10 mouse cellular contexts compared by ENCODE assay signal in genomic region chr17:45551816-45552451, GRCm38 (mm10). TPM values are rescaled to one million over a fixed set of nuclear protein-coding genes. Genes with fewer than 3 reads are reported as not detected.
DNase-seq lines count a peak whose midpoint lies in the region; ATAC-seq and TF ChIP-seq lines count a peak whose summit lies in the region.
"Had no signal": no experiment of that assay in that cellular context is flagged by ENCODE, and none has a peak within 500 bp of the region (broad histone marks: within the 10 kb centered on the region; RNA-seq: fewer than 3 reads in every experiment).

No protein-coding gene starts in this region.

- H3K27me3 ChIP-seq in neural tube, embryonic 15.5 days (replicated peaks): peaks cover 21% of the 10 kb centered on the region
- peaks cover 56% of the 10 kb centered on the region for H3K27me3 ChIP-seq in forebrain, embryonic 12.5 days
- peaks cover 3% of the 10 kb centered on the region for H3K27me3 ChIP-seq in hindbrain, embryonic 14.5 days (ENCODE audit: control insufficient read depth, insufficient read depth, low read length)
- peaks cover 13% of the 10 kb centered on the region for H3K27me3 ChIP-seq in spleen, adult 2 months (ENCODE audit: control insufficient read depth, insufficient read depth, low read length)

- no peak overlapping the region for H3K4me3 ChIP-seq in neural tube, embryonic 15.5 days (replicated peaks)
- no peak overlapping the region for H3K4me3 ChIP-seq in forebrain, embryonic 12.5 days (replicated peaks)
- no peak overlapping the region for H3K4me3 ChIP-seq in hindbrain, embryonic 14.5 days (replicated peaks; ENCODE audit: low read length)
- no peak overlapping the region for H3K4me3 ChIP-seq in spleen, adult 2 months (ENCODE audit: extremely low read depth, insufficient read depth, insufficient read length)

- no peaks in the 10 kb centered on the region for H3K36me3 ChIP-seq in neural tube, embryonic 15.5 days
- H3K36me3 ChIP-seq in forebrain, embryonic 12.5 days (replicated peaks): peaks cover under 1% of the 10 kb centered on the region; the same call in 1 of the 2 replicates
- peaks cover 2% of the 10 kb centered on the region for H3K36me3 ChIP-seq in hindbrain, embryonic 14.5 days (replicated peaks; ENCODE audit: control insufficient read depth, insufficient read depth)
- H3K36me3 ChIP-seq in spleen, adult 2 months (ENCODE audit: control insufficient read depth, insufficient read depth, low read length): no peaks in the 10 kb centered on the region

- H3K4me2 ChIP-seq in neural tube, embryonic 15.5 days: no peak overlapping the region
- no peak overlapping the region for H3K4me2 ChIP-seq in forebrain, embryonic 12.5 days
- no peak overlapping the region for H3K4me2 ChIP-seq in hindbrain, embryonic 14.5 days (replicated peaks)

- no peak overlapping the region for H3K9ac ChIP-seq in neural tube, embryonic 15.5 days (replicated peaks)
- H3K9ac ChIP-seq in forebrain, embryonic 12.5 days: no peak overlapping the region
- no peak overlapping the region for H3K9ac ChIP-seq in hindbrain, embryonic 14.5 days

- no peak for TF ChIP-seq POLR2A in spleen, adult 2 months (IDR thresholded peaks at IDR 0.05; ENCODE audit: low read depth, low read length)

- 4% methylated on average over 8 of the region's 8 CpGs for WGBS in neural tube, embryonic 15.5 days
- WGBS in forebrain, embryonic 12.5 days: 2% methylated on average over 8 of the region's 8 CpGs
- WGBS in hindbrain, embryonic 14.5 days: 3% methylated on average over 8 of the region's 8 CpGs
- WGBS in spleen, adult 2 months: 13% methylated on average over 8 of the region's 8 CpGs

- no peak for ATAC-seq in neural tube, embryonic 15.5 days (ENCODE audit: low FRiP score)
- ATAC-seq in cerebellum, adult (ENCODE audit: insufficient number of reproducible peaks, low FRiP score, low TSS enrichment): 0 out of 2 replicates have a peak, but pooled peaks have one; percentile 4
- ATAC-seq in forebrain, embryonic 12.5 days (ENCODE audit: low FRiP score): 0 out of 2 replicates have a peak, but pooled peaks have one; percentile 12
- peak; percentile 35; the same call in 1 of the 2 replicates for ATAC-seq in hindbrain, embryonic 14.5 days (ENCODE audit: low FRiP score)
- ATAC-seq in megakaryocyte progenitor cell, adult 5-6 weeks (replicated peaks; ENCODE audit: poor library complexity): peak; percentile 72

- no peak overlapping the region for H3K27ac ChIP-seq in neural tube, embryonic 15.5 days (replicated peaks)
- no peak overlapping the region; the same call in 1 of the 2 replicates for H3K27ac ChIP-seq in forebrain, embryonic 12.5 days
- H3K27ac ChIP-seq in hindbrain, embryonic 14.5 days: no peak overlapping the region
- H3K27ac ChIP-seq in spleen, adult 2 months (ENCODE audit: insufficient read depth, low read length): no peak overlapping the region

- TF ChIP-seq CTCF in spleen, adult 2 months (IDR thresholded peaks at IDR 0.05; ENCODE audit: extremely low read depth, insufficient read depth, insufficient read length, insufficient replicate concordance): peak; percentile 95; the same call in 1 of the 2 replicates

- DNase-seq in neural tube, embryonic 10.5 days (ENCODE audit: extremely low spot score, low spot score): peak; percentile 79
- peak; percentile 83 for DNase-seq in hindbrain, embryonic 14.5 days (ENCODE audit: low spot score)
- DNase-seq in left cerebral cortex, adult 11 months (ENCODE audit: low spot score): peak; percentile 71
- DNase-seq in spleen, adult 2 months (ENCODE audit: low read depth in 1 of 2, low spot score in 2 of 2): peak in 1 of 2 experiments; percentile 80

- H3K9me3 ChIP-seq in neural tube, embryonic 15.5 days (replicated peaks): no peaks in the 10 kb centered on the region
- no peaks in the 10 kb centered on the region for H3K9me3 ChIP-seq in forebrain, embryonic 12.5 days
- no peaks in the 10 kb centered on the region for H3K9me3 ChIP-seq in hindbrain, embryonic 14.5 days (ENCODE audit: control insufficient read depth, low read length)

- peaks cover 41% of the 10 kb centered on the region for H3K4me1 ChIP-seq in neural tube, embryonic 15.5 days
- peaks cover 56% of the 10 kb centered on the region for H3K4me1 ChIP-seq in forebrain, embryonic 12.5 days
- peaks cover 18% of the 10 kb centered on the region for H3K4me1 ChIP-seq in hindbrain, embryonic 14.5 days (replicated peaks; ENCODE audit: control insufficient read depth, insufficient read depth, low read length)
- H3K4me1 ChIP-seq in spleen, adult 2 months (ENCODE audit: control insufficient read depth, insufficient read depth, insufficient read length): peaks cover 5% of the 10 kb centered on the region; the same call in 1 of the 2 replicates

RNA-seq across cellular contexts. Expression of gene Tmem151b, which starts 2.5 kb away (rescaled TPM):
- 21.2 and 25.6 TPM in 2 replicates for polyA plus RNA-seq in neural tube, embryonic 15.5 days (2015; fragmentation: Nextera tagmentation; extraction: Ambion mirVana)
- polyA plus RNA-seq in forebrain, embryonic 12.5 days (2016; fragmentation: Nextera tagmentation; extraction: Ambion mirVana): 8.5 and 13.4 TPM in 2 replicates
- 15.7 and 16.8 TPM in 2 replicates for polyA plus RNA-seq in hindbrain, embryonic 14.5 days (2014; fragmentation: Nextera tagmentation; extraction: Ambion mirVana)
- total RNA-seq in megakaryocyte progenitor cell, adult 5-6 weeks (2015): 0.12 TPM in 1 of 2 replicates, not detected in the other
- total RNA-seq in megakaryocyte progenitor cell, adult 5-6 weeks (2017): 0.12 TPM in 1 of 2 replicates, not detected in the other
- 2.3 and 2.8 TPM in 2 replicates for polyA plus RNA-seq in spleen, adult 2 months (2012; rRNA removed)

RNA-seq across cellular contexts. Expression of gene Nfkbie, which starts 3.6 kb away (rescaled TPM):
- polyA plus RNA-seq in neural tube, embryonic 15.5 days (2015; fragmentation: Nextera tagmentation; extraction: Ambion mirVana): 4.8 and 10.1 TPM in 2 replicates
- polyA plus RNA-seq in forebrain, embryonic 12.5 days (2016; fragmentation: Nextera tagmentation; extraction: Ambion mirVana): 5.5 and 5.7 TPM in 2 replicates
- 4.3 and 4.7 TPM in 2 replicates for polyA plus RNA-seq in hindbrain, embryonic 14.5 days (2014; fragmentation: Nextera tagmentation; extraction: Ambion mirVana)
- total RNA-seq in megakaryocyte progenitor cell, adult 5-6 weeks (2015): 5.7 and 7.0 TPM in 2 replicates
- 5.1 and 9.5 TPM in 2 replicates for total RNA-seq in megakaryocyte progenitor cell, adult 5-6 weeks (2017)
- 50.4 and 65.9 TPM in 2 replicates for polyA plus RNA-seq in spleen, adult 2 months (2012; rRNA removed)

RNA-seq across cellular contexts. Expression of gene Slc35b2, which starts 11.7 kb away (rescaled TPM):
- 86.3 and 99.5 TPM in 2 replicates for polyA plus RNA-seq in neural tube, embryonic 15.5 days (2015; fragmentation: Nextera tagmentation; extraction: Ambion mirVana)
- polyA plus RNA-seq in forebrain, embryonic 12.5 days (2016; fragmentation: Nextera tagmentation; extraction: Ambion mirVana): 91.0 and 91.7 TPM in 2 replicates
- 83.1 and 84.2 TPM in 2 replicates for polyA plus RNA-seq in hindbrain, embryonic 14.5 days (2014; fragmentation: Nextera tagmentation; extraction: Ambion mirVana)
- 80.2 and 85.9 TPM in 2 replicates for total RNA-seq in megakaryocyte progenitor cell, adult 5-6 weeks (2015)
- 84.9 and 120 TPM in 2 replicates for total RNA-seq in megakaryocyte progenitor cell, adult 5-6 weeks (2017)
- 70.9 and 71.3 TPM in 2 replicates for polyA plus RNA-seq in spleen, adult 2 months (2012; rRNA removed)

RNA-seq across cellular contexts. Expression of gene Hsp90ab1, which starts 21.1 kb away (rescaled TPM):
- 1,466 and 1,575 TPM in 2 replicates for polyA plus RNA-seq in neural tube, embryonic 15.5 days (2015; fragmentation: Nextera tagmentation; extraction: Ambion mirVana)
- polyA plus RNA-seq in forebrain, embryonic 12.5 days (2016; fragmentation: Nextera tagmentation; extraction: Ambion mirVana): 1,580 and 1,603 TPM in 2 replicates
- 1,324 and 1,355 TPM in 2 replicates for polyA plus RNA-seq in hindbrain, embryonic 14.5 days (2014; fragmentation: Nextera tagmentation; extraction: Ambion mirVana)
- total RNA-seq in megakaryocyte progenitor cell, adult 5-6 weeks (2015): 1,239 and 1,324 TPM in 2 replicates
- total RNA-seq in megakaryocyte progenitor cell, adult 5-6 weeks (2017): 2,380 and 2,713 TPM in 2 replicates
- polyA plus RNA-seq in spleen, adult 2 months (2012; rRNA removed): 194 and 202 TPM in 2 replicates

RNA-seq across cellular contexts. Expression of gene Tcte1, which starts 28.7 kb away (rescaled TPM):
- 2.9 and 3.6 TPM in 2 replicates for polyA plus RNA-seq in neural tube, embryonic 15.5 days (2015; fragmentation: Nextera tagmentation; extraction: Ambion mirVana)
- polyA plus RNA-seq in forebrain, embryonic 12.5 days (2016; fragmentation: Nextera tagmentation; extraction: Ambion mirVana): 1.1 and 2.4 TPM in 2 replicates
- polyA plus RNA-seq in hindbrain, embryonic 14.5 days (2014; fragmentation: Nextera tagmentation; extraction: Ambion mirVana): 3.8 TPM in 2 replicates
- not detected in 2 replicates for total RNA-seq in megakaryocyte progenitor cell, adult 5-6 weeks (2015)
- total RNA-seq in megakaryocyte progenitor cell, adult 5-6 weeks (2017): not detected in 2 replicates
- polyA plus RNA-seq in spleen, adult 2 months (2012; rRNA removed): 0.16 and 0.45 TPM in 2 replicates
- total RNA-seq: adrenal gland, postnatal 4 days had no signal
- polyA plus RNA-seq: liver, embryonic 16.5 days had no signal
